Mouse (Mus musculus) forebrain, embryonic 16.5 days (tissue): ENCODE results near the gene Abr. TPM values are rescaled to one million over a fixed set of nuclear protein-coding genes. Genes with fewer than 3 reads are reported as not detected.

Source experiments
- ATAC-seq: fragments of 200-750 bp; cut with Nextera tagmentation; 2 replicates; pipeline ENCODE4 v1.8.0; 2017; ENCODE audit warnings: mild to moderate bottlenecking, moderate library complexity
- H3K27ac ChIP-seq: fragments of 300-500 bp; sonication (generic); 2 replicates; pipeline ENCODE4 v1.5.1; 2014; ENCODE audit warnings: low read length, control low read depth
- H3K27me3 ChIP-seq: fragments of 300-500 bp; sonication (generic); replicated peaks from 2 replicates; pipeline ENCODE4 v1.6.1; 2014; ENCODE audit warnings: low read length; ENCODE audit not compliant: control insufficient read depth, insufficient read depth
- H3K36me3 ChIP-seq: fragments of 300-500 bp; sonication (generic); 2 replicates; pipeline ENCODE4 v1.6.1; 2014; ENCODE audit not compliant: control insufficient read depth, insufficient read depth
- H3K4me1 ChIP-seq: fragments of 300-500 bp; sonication (generic); replicated peaks from 2 replicates; pipeline ENCODE4 v1.6.1; 2014; ENCODE audit warnings: low read length; ENCODE audit not compliant: control insufficient read depth, insufficient read depth
- H3K4me2 ChIP-seq: fragments of 300-500 bp; sonication (generic); 2 replicates; pipeline ENCODE4 v1.6.1; 2014; ENCODE audit warnings: mild to moderate bottlenecking, low read length, control low read depth
- H3K4me3 ChIP-seq: fragments of 300-500 bp; sonication (generic); replicated peaks from 2 replicates; pipeline ENCODE4 v1.5.1; 2014; ENCODE audit warnings: mild to moderate bottlenecking, low read length, control low read depth
- H3K9ac ChIP-seq: fragments of 300-500 bp; sonication (generic); replicated peaks from 2 replicates; pipeline ENCODE4 v1.6.1; 2014; ENCODE audit warnings: low read depth, low read length, control low read depth
- H3K9me3 ChIP-seq: fragments of 300-500 bp; sonication (generic); 2 replicates; pipeline ENCODE4 v1.6.1; 2016; ENCODE audit warnings: low read length; ENCODE audit not compliant: control insufficient read depth
- WGBS: fragments of 180-500 bp; shearing (Covaris S2); extraction: QIAGEN DNeasy Blood & Tissue Kit; methylation state at CpG from one replicate; pipeline ENCODE4 v1.1.7; 2014; 5-methylcytosine and 5-hydroxymethylcytosine counted together
- polyA plus RNA-seq: library from polyadenylated mRNA; unstranded; fragments of >200 nt; fragmentation: Nextera tagmentation; extraction: Ambion mirVana; gene quantifications from 2 replicates; pipeline ENCODE4 v1.2.1, GENCODE M21; 2015

Gene Abr
- polyA plus RNA-seq, 1 experiment from 2014 or later: 121 TPM

DNA sequence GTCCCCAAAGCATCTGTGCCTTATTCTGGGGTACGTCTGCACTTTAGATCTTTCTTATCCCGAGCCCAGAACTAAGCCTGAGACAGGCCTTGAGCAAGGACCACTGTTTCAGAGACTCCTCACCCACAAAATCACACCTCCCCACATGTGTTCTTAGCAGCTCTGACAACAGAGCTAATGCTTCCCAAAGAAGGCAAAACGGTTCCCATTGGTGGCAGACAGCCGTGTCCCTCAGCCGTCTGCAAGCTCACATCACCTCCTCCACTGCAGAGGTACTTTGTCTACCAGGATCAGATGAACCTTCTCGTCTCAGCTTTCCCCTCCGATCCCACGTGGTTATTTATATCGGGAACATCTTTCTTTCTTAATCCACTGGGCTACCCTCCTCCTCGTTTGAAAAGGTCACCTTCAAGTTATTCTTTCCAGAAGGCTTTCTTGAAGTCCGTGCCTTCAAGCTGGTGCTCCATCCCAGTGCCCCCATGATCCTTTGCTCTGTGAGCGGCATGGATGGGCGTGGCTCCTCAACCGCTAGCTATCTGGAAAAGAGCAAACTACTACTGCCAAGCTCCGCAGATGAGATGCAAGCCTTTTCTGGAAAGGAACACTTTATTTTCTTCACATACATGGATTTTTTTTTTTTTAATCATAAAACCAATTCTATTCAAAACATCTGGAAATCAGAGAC is 240.8 kb downstream of the Abr start:
- no peak overlapping the region for H3K4me3 ChIP-seq
- H3K4me2 ChIP-seq: no peak overlapping the region
- no peak overlapping the region for H3K9ac ChIP-seq
- peaks cover 24% of the 10 kb centered on the region for H3K4me1 ChIP-seq
- no peaks in the 10 kb centered on the region for H3K9me3 ChIP-seq
- H3K27ac ChIP-seq: no peak overlapping the region
- no peak for ATAC-seq
- 80% methylated on average over 15 of the region's 15 CpGs for WGBS
- H3K27me3 ChIP-seq: no peaks in the 10 kb centered on the region
- H3K36me3 ChIP-seq: no peaks in the 10 kb centered on the region

DNA sequence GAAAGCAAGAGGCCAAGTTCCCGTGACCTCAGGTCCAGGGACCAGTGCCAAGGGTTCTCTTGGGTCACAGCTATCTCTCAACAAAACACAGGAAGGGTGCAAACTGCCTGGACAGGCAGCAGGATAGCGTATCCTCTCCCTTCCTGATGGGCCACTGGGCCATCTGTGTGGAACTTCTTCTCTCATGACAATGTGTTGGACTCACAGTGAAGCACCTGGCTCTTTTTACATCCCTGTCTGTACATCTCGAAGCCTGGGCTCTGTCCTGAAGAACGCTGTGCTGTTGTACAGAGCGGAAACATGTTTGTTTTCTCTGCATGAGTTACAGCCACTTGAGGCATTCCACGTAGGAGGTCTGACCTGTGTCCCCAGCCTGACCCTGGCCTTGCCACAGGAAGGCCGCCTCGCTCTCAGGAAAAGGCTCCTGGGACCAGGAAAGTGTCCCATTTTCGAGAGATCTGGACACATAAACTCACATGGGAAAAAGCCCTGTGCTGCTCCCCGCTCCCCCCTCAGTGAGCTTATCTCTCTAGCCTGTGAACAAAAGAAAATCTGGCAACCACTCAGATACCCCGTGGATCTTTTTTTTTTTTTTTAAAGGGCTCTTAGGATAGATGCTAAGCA is 242.1 kb downstream of the Abr start:
- Histone ChIP-seq H3K27ac (no peak overlapping the region), H3K9ac (no peak overlapping the region), H3K9me3 (no peaks in the 10 kb centered on the region), H3K4me3 (no peak overlapping the region), H3K4me1 (peaks cover 17% of the 10 kb centered on the region), H3K27me3 (no peaks in the 10 kb centered on the region), H3K36me3 (no peaks in the 10 kb centered on the region), H3K4me2 (no peak overlapping the region)
- no peak for ATAC-seq
- WGBS: 43% methylated on average over 11 of the region's 11 CpGs

DNA sequence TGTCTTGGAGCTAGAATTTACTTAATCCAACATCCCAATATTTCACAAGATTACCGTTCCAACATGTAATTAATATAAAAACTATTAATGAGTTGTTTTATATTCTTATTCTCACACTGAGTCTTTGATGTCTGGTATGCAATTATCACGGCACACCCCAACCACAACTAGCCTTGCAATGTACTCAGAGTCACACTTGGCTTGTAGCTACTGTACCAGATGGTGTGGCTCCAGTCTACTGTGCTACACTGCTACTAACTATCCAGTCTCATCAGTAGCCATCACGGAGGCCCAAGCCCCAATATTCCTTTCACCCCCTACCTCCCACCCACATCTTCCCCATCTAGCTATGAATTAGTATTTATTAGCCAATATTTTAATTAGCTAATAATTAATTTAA is 245.7 kb downstream of the Abr start:
- Histone ChIP-seq H3K4me3 (no peak overlapping the region), H3K9me3 (no peaks in the 10 kb centered on the region), H3K4me1 (peaks cover 2% of the 10 kb centered on the region), H3K27ac (no peak overlapping the region), H3K4me2 (no peak overlapping the region), H3K27me3 (no peaks in the 10 kb centered on the region), H3K9ac (no peak overlapping the region), H3K36me3 (no peaks in the 10 kb centered on the region)
- 55% methylated on average over 3 of the region's 3 CpGs for WGBS
- ATAC-seq: no peak

DNA sequence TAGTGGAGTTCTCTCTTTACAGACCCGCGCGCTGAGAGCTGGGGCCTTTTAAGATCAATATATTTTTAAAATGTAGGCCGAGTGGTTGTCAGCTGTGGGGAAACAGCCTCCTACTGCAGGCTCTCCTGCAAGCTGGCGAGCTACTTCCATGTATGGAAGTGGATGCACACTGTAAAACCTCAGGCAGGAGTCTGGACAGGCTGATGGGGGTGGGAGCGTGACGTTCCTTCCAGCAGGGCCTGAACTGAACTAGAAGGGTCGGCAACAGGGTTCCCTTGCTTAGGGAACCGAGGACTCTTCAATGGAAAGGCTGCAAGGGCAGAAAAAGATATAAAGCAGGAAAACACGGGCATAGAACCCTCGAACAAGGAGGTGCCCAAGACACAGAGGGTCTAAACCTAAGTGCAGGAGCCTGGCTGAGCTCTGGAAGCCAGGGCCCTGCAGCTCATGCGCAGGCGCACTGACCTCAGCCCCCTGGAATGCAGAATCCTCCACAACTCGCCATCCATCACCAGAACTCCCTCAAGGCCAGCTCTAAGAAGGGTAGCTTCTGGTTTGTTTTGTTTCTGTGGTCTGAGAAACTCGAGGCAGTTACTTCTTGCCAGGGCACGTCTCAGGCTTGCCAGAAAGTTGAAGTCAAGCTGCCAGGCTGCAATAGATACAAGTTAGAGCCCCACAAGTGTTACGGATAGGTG is 247.5 kb downstream of the Abr start:
- Histone ChIP-seq H3K27ac (no peak overlapping the region), H3K9ac (no peak overlapping the region), H3K9me3 (no peaks in the 10 kb centered on the region), H3K27me3 (no peaks in the 10 kb centered on the region), H3K36me3 (no peaks in the 10 kb centered on the region), H3K4me1 (peaks cover 2% of the 10 kb centered on the region), H3K4me2 (no peak overlapping the region), H3K4me3 (no peak overlapping the region)
- ATAC-seq: no peak
- WGBS: 64% methylated on average over 17 of the region's 17 CpGs

DNA sequence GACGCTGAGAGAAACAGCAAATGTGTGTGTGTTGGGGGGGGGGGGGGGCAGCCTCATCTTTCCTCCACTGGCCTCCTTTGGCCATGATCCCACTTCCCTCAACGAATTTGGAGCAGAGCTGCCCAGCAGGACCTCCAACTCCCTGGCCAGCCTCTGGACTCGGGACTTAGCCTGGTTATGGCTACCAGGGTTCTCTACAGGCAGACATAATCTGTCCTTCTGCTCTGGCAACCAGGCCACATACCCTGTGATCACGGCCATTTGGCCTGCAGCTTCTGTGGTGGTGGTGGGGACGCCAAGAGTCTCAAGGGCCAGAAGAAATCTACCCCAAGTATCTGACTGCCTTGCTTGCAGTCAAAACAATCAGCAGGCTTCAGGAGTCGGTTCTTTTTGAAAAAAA is 249.6 kb downstream of the Abr start:
- WGBS: 27% methylated on average over 6 of the region's 6 CpGs
- H3K27ac ChIP-seq: no peak overlapping the region
- H3K36me3 ChIP-seq: no peaks in the 10 kb centered on the region
- no peak overlapping the region for H3K4me2 ChIP-seq
- no peaks in the 10 kb centered on the region for H3K27me3 ChIP-seq
- no peak overlapping the region for H3K9ac ChIP-seq
- peaks cover 2% of the 10 kb centered on the region for H3K4me1 ChIP-seq
- no peak for ATAC-seq
- H3K4me3 ChIP-seq: no peak overlapping the region
- no peaks in the 10 kb centered on the region for H3K9me3 ChIP-seq

DNA sequence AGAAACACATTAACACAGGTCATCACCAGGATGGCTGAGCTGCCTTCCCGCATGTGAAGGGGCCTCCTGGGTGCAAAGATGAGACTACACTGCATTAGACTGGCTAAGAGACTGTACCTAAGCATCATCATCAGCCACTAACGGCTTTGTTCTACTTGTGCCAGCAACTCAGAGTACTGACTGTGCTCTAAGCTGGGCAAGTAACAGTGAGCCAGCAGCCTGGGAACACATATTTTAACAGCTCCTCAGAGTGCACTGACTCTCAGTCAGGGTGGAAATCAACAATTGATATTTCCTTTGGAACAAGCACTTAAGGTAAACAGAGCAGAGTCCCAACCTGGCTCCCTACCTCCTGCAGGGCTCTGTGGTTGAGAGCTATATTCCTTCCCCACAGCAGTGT is 250.0 kb downstream of the Abr start:
- no peak for ATAC-seq
- H3K4me1 ChIP-seq: peaks cover 2% of the 10 kb centered on the region
- H3K4me2 ChIP-seq: no peak overlapping the region
- H3K9ac ChIP-seq: no peak overlapping the region
- no peaks in the 10 kb centered on the region for H3K9me3 ChIP-seq
- no peak overlapping the region for H3K27ac ChIP-seq
- H3K4me3 ChIP-seq: no peak overlapping the region
- H3K36me3 ChIP-seq: no peaks in the 10 kb centered on the region
- WGBS: 57% methylated on average over 2 of the region's 2 CpGs
- no peaks in the 10 kb centered on the region for H3K27me3 ChIP-seq

DNA sequence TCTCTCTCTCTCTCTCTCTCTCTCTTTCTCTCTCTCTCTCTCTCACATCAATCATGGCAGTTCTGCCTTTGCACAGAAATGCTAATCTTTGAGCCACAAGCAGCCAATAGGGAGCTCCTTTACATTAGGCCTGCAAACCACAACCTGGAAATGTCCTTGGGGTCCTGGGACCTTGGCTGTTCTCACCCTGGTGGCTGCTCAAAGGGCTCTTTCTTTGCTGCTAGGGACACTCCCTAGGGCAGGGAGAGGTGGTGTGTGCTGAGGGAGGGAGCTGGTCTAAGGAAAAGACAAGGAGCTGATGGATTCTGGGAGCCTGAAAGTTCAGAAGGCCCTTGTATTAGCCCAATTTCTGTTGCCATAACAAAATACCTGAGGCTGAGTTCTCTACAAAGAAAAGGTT is 251.6 kb downstream of the Abr start:
- H3K4me2 ChIP-seq: no peak overlapping the region
- ATAC-seq: no peak
- H3K27me3 ChIP-seq: no peaks in the 10 kb centered on the region
- no peak overlapping the region for H3K4me3 ChIP-seq
- no peak overlapping the region for H3K9ac ChIP-seq
- no peaks in the 10 kb centered on the region for H3K9me3 ChIP-seq
- no peaks in the 10 kb centered on the region for H3K36me3 ChIP-seq
- H3K4me1 ChIP-seq: peaks cover 2% of the 10 kb centered on the region; the same call in 1 of the 2 replicates
- H3K27ac ChIP-seq: no peak overlapping the region

Other genes starting within 250 kb of the Abr start
- gene Nxn, start 223.2 kb downstream of the Abr start, polyA plus RNA-seq: 14.5 and 15.6 TPM in 2 replicates
- 94.0 and 101 TPM in 2 replicates for gene Timm22, start 215.4 kb downstream of the Abr start, polyA plus RNA-seq
- gene Bhlha9, start 50.2 kb upstream of the Abr start, polyA plus RNA-seq: 0.27 and 1.3 TPM in 2 replicates
- 0.24 and 0.27 TPM in 2 replicates for gene Trarg1, start 57.5 kb upstream of the Abr start, polyA plus RNA-seq
- 29.4 and 35.4 TPM in 2 replicates for gene Gosr1, start 141.3 kb upstream of the Abr start, polyA plus RNA-seq
- gene Cpd, start 224.7 kb upstream of the Abr start, polyA plus RNA-seq: 7.0 and 7.4 TPM in 2 replicates